Mouse (Mus musculus) myocyte (in vitro differentiated cells): ENCODE measurements at regions not wholly inside any gene's neighbourhood (a gene's known extent, or its start where the extent isn't known, plus 50 kb on each side); places are given as distances from the start of the nearest gene placed in this dataset.

Experiments
- H3K27me3 ChIP-seq: one replicate; pipeline ENCODE4 v1.6.1; 2011; ENCODE audit not compliant: control insufficient read depth, insufficient read depth, insufficient read length
- H3K36me3 ChIP-seq: one replicate; pipeline ENCODE4 v1.6.1; 2011; ENCODE audit not compliant: control insufficient read depth, insufficient read depth
- H3K4me2 ChIP-seq: one replicate; pipeline ENCODE4 v1.6.1; 2011; ENCODE audit warnings: low read depth, control low read depth
- H3K4me3 ChIP-seq: one replicate; pipeline ENCODE4 v1.5.1; 2011; ENCODE audit warnings: mild to moderate bottlenecking, control low read depth, moderate library complexity
- H3K79me2 ChIP-seq: one replicate; pipeline ENCODE4 v1.6.1; 2011; ENCODE audit not compliant: control insufficient read depth, insufficient read depth
- H3ac ChIP-seq: one replicate; pipeline ENCODE4 v1.6.1; 2011; ENCODE audit not compliant: control insufficient read depth, insufficient read length
- CEBPB ChIP-seq: IDR thresholded peaks from 2 replicates; pipeline ENCODE4 v1.6.1; 2011; ENCODE audit warnings: mild to moderate bottlenecking, moderate library complexity; ENCODE audit not compliant: poor library complexity, insufficient read depth, severe bottlenecking
- E2F4 ChIP-seq: IDR thresholded peaks from one replicate; pipeline ENCODE4 v1.6.1; 2011; ENCODE audit warnings: mild to moderate bottlenecking, control low read depth, moderate library complexity; ENCODE audit not compliant: insufficient read depth
- MAX ChIP-seq: IDR thresholded peaks from one replicate; pipeline ENCODE4 v1.6.1; 2011; ENCODE audit warnings: low read depth, mild to moderate bottlenecking, control low read depth
- MYOD1 ChIP-seq, 3 experiments: IDR thresholded peaks; one replicate each; pipeline ENCODE4 v1.6.1; 2011; ENCODE audit warnings: control low read depth in 2 of 3, low read depth in 2 of 3, mild to moderate bottlenecking in 2 of 3, moderate library complexity in 1 of 3; ENCODE audit not compliant: insufficient read length in 2 of 3, control insufficient read depth in 1 of 3
- MYOG ChIP-seq, 3 experiments: IDR thresholded peaks; one replicate each; pipeline ENCODE4 v1.6.1; 2011; ENCODE audit warnings: control low read depth in 2 of 3, low read depth in 2 of 3, mild to moderate bottlenecking in 2 of 3; ENCODE audit not compliant: insufficient read length in 2 of 3, control insufficient read depth in 1 of 3, insufficient read depth in 1 of 3
- POLR2A ChIP-seq: IDR thresholded peaks from one replicate; pipeline ENCODE4 v1.6.1; 2011; ENCODE audit warnings: low read depth, mild to moderate bottlenecking, control low read depth, moderate library complexity; ENCODE audit not compliant: insufficient read length
- POLR2AphosphoS2 ChIP-seq: IDR thresholded peaks from one replicate; pipeline ENCODE4 v1.6.1; 2011; ENCODE audit warnings: low read depth, control low read depth; ENCODE audit not compliant: insufficient read length
- REST ChIP-seq: IDR thresholded peaks from one replicate; pipeline ENCODE4 v1.6.1; 2011; ENCODE audit warnings: mild to moderate bottlenecking, control low read depth, moderate library complexity; ENCODE audit not compliant: insufficient read depth, insufficient read length
- SRF ChIP-seq: IDR thresholded peaks from one replicate; pipeline ENCODE4 v1.6.1; 2011; ENCODE audit warnings: low read depth; ENCODE audit not compliant: control insufficient read depth, insufficient read length
- TCF12 ChIP-seq: IDR thresholded peaks from one replicate; pipeline ENCODE4 v1.6.1; 2011; ENCODE audit warnings: mild to moderate bottlenecking, control low read depth; ENCODE audit not compliant: poor library complexity, insufficient read depth, severe bottlenecking
- TCF3 ChIP-seq: IDR thresholded peaks from one replicate; pipeline ENCODE4 v1.6.1; 2011; ENCODE audit warnings: low read depth, control low read depth; ENCODE audit not compliant: insufficient read length
- USF1 ChIP-seq: IDR thresholded peaks from one replicate; pipeline ENCODE4 v1.6.1; 2011; ENCODE audit warnings: low read depth, mild to moderate bottlenecking, control low read depth, moderate library complexity

- TF ChIP-seq TCF3 (no peak), MYOG (IDR thresholded peaks at IDR 0.05; ENCODE audit: control insufficient read depth in 1 of 3, insufficient read depth in 1 of 3, insufficient read length in 2 of 3, low read depth in 2 of 3) (no peak), CEBPB (no peak), USF1 (no peak), MAX (no peak), SRF (no peak), REST (no peak), POLR2A (no peak), E2F4 (no peak), MYOD1 (IDR thresholded peaks at IDR 0.05; ENCODE audit: control insufficient read depth in 1 of 3, insufficient read length in 2 of 3, low read depth in 2 of 3) (no peak), POLR2AphosphoS2 (no peak), TCF12 (no peak)
- Histone ChIP-seq H3K36me3 (no peaks in the 10 kb centered on the region), H3ac (no peak overlapping the region), H3K27me3 (no peaks in the 10 kb centered on the region), H3K4me2 (no peak overlapping the region), H3K4me3 (no peak overlapping the region), H3K79me2 (no peaks in the 10 kb centered on the region)
Observed at GRCm38 (mm10) chr14:71115798-71116432, 516.3 kb upstream of the Fam160b2 start.

DNA sequence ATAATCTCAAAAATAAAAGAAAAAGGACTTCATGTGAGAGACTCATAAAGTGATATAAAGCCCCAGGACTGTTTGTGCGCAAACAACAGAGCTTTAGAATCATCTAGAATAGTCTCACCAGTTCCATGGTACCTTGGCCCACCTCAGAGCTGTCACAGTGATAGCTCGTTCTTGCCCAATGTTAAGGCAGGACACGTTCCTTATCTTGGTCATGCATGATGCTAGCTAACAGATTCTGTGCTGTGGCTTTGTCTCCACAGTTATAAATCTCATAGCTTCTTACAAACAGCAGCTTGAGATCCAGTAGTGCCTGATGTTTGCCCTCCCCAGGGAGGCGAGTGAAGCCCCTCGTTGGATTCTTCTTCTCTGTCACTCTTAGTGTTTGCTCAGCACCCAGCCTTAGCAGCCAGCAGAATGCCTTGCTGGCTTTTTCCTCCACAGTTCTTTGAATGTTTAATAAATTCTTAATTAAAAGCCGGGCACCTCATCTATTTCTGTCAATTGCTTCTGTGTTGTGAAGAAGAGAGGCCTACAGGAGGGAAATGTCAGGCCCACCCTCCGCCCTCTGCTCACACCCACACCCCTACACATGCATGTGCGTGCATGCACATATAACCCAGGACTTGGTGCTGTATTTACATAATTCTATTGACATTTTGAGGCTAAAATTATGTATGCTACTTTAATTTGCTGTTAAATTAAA lies 515.6 kb upstream of the Fam160b2 start:
- Histone ChIP-seq H3ac (no peak overlapping the region), H3K4me2 (no peak overlapping the region), H3K4me3 (no peak overlapping the region), H3K36me3 (no peaks in the 10 kb centered on the region), H3K27me3 (no peaks in the 10 kb centered on the region), H3K79me2 (no peaks in the 10 kb centered on the region)
- no peak for TF ChIP-seq MYOG (IDR thresholded peaks at IDR 0.05; ENCODE audit: control insufficient read depth in 1 of 3, insufficient read depth in 1 of 3, insufficient read length in 2 of 3, low read depth in 2 of 3)
- TF ChIP-seq SRF = no peak
- TF ChIP-seq CEBPB = no peak
- TF ChIP-seq POLR2A = no peak
- TF ChIP-seq TCF3 = no peak
- TF ChIP-seq TCF12 = no peak
- no peak for TF ChIP-seq USF1
- TF ChIP-seq MAX = no peak
- no peak for TF ChIP-seq POLR2AphosphoS2
- no peak for TF ChIP-seq E2F4
- TF ChIP-seq MYOD1 (IDR thresholded peaks at IDR 0.05; ENCODE audit: control insufficient read depth in 1 of 3, insufficient read length in 2 of 3, low read depth in 2 of 3) = no peak
- no peak for TF ChIP-seq REST

DNA sequence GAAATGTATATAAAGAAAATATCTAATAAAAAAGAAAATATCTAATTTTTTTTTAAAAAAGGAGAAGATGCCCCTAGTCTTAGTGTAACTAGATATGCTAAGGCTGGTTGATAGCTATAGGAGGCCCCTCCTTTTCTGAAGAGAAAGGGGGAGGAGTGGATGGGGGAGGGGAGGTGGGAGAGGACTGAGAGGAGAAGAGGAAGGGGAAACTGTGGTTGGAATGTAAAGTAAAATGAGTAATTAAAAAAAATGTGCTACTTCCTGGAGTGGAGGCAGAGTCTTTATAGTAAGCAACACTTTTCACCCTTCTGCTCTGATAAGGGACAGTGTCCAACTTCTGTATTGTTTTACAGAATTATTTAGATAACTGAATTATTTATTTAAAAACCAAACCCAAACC lies 513.6 kb upstream of the Fam160b2 start:
- Histone ChIP-seq H3K4me2 (no peak overlapping the region), H3K27me3 (no peaks in the 10 kb centered on the region), H3K36me3 (no peaks in the 10 kb centered on the region), H3ac (no peak overlapping the region), H3K4me3 (no peak overlapping the region), H3K79me2 (no peaks in the 10 kb centered on the region)
- no peak for TF ChIP-seq POLR2A
- TF ChIP-seq POLR2AphosphoS2 = no peak
- TF ChIP-seq TCF3 = no peak
- no peak for TF ChIP-seq MYOD1 (IDR thresholded peaks at IDR 0.05; ENCODE audit: control insufficient read depth in 1 of 3, insufficient read length in 2 of 3, low read depth in 2 of 3)
- no peak for TF ChIP-seq CEBPB
- TF ChIP-seq MAX = no peak
- TF ChIP-seq USF1 = no peak
- TF ChIP-seq SRF = no peak
- TF ChIP-seq E2F4 = no peak

GRCm38 (mm10) chr14:71104617-71105016 lies 505.0 kb upstream of the Fam160b2 start:
- H3K27me3 ChIP-seq = no peaks in the 10 kb centered on the region
- TF ChIP-seq SRF = no peak
- TF ChIP-seq USF1 = no peak
- no peak for TF ChIP-seq REST
- TF ChIP-seq CEBPB = no peak
- no peak for TF ChIP-seq POLR2A
- no peak for TF ChIP-seq MYOD1 (IDR thresholded peaks at IDR 0.05; ENCODE audit: control insufficient read depth in 1 of 3, insufficient read length in 2 of 3, low read depth in 2 of 3)
- no peak for TF ChIP-seq MYOG (IDR thresholded peaks at IDR 0.05; ENCODE audit: control insufficient read depth in 1 of 3, insufficient read depth in 1 of 3, insufficient read length in 2 of 3, low read depth in 2 of 3)
- TF ChIP-seq TCF3 = no peak
- TF ChIP-seq MAX = no peak
- TF ChIP-seq POLR2AphosphoS2 = no peak
- no peak for TF ChIP-seq E2F4
- no peak for TF ChIP-seq TCF12
- no peak overlapping the region for H3K4me2 ChIP-seq
- no peaks in the 10 kb centered on the region for H3K79me2 ChIP-seq
- H3K36me3 ChIP-seq = no peaks in the 10 kb centered on the region
- H3K4me3 ChIP-seq = no peak overlapping the region
- H3ac ChIP-seq = no peak overlapping the region

DNA sequence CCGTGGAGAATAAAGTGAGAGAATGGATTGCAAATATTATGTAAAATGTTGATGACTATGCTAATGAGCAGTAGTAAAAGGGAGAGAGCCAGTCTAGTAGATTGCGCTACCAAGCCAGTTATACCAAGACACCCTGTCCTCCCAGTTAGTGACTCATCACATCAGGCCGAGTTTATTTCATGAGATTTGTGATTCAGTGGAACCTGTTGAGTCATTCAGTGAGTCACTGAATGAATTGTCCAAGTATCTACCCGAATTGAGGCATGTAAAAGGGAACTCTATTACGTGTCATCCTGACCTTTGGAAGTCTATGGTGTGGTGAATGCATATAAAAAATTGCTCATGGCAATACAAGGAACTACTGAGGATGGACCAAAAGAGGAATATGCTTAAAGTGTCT lies 504.3 kb upstream of the Fam160b2 start:
- Histone ChIP-seq H3K36me3 (no peaks in the 10 kb centered on the region), H3K79me2 (no peaks in the 10 kb centered on the region), H3K4me2 (no peak overlapping the region), H3ac (no peak overlapping the region), H3K4me3 (no peak overlapping the region), H3K27me3 (no peaks in the 10 kb centered on the region)
- TF ChIP-seq USF1 (no peak), MAX (no peak), MYOG (IDR thresholded peaks at IDR 0.05; ENCODE audit: control insufficient read depth in 1 of 3, insufficient read depth in 1 of 3, insufficient read length in 2 of 3, low read depth in 2 of 3) (no peak), MYOD1 (IDR thresholded peaks at IDR 0.05; ENCODE audit: control insufficient read depth in 1 of 3, insufficient read length in 2 of 3, low read depth in 2 of 3) (no peak), TCF12 (no peak), E2F4 (no peak), TCF3 (no peak), REST (no peak), POLR2A (no peak), POLR2AphosphoS2 (no peak), SRF (no peak), CEBPB (no peak)
